39 mouse cellular contexts compared by ENCODE assay signal in the genomic region with DNA sequence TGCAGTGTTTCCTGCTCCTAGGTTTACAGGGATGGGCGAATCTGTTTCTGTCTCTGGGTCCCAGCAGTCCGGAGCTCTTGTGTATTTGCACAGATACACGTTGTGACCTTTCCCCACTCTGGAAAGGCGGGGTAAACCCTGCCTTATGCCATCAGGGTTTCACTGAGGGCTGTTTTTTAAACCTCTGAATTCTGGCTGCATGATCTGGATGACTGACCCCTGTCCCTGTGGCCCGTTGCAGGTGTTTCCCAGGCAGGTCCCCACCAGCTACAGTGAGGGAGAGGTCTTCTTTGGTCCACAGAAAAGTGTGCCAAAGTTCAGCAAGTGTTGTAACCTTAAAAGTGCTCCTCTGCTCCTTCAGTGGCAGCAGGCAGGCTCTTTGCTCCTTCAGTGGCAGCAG. TPM values are rescaled to one million over a fixed set of nuclear protein-coding genes. Genes with fewer than 3 reads are reported as not detected.
DNase-seq lines count a peak whose midpoint lies in the region; ATAC-seq and TF ChIP-seq lines count a peak whose summit lies in the region.
"Had no signal": no experiment of that assay in that cellular context is flagged by ENCODE, and none has a peak within 500 bp of the region (broad histone marks: within the 10 kb centered on the region; RNA-seq: fewer than 3 reads in every experiment).

No protein-coding gene starts in this region.

- H3K27ac ChIP-seq in liver, embryonic 14.5 days: no peak overlapping the region
- H3K27ac ChIP-seq in forebrain, embryonic 11.5 days (ENCODE audit: low read depth, low read length): no peak overlapping the region
- H3K27ac ChIP-seq: forebrain, embryonic 12.5 days; hindbrain, embryonic 10.5 days; hindbrain, embryonic 15.5 days; left cerebral cortex, adult 2 months; limb, embryonic 13.5 days; stomach, postnatal 0 days had no signal

- no peaks in the 10 kb centered on the region for H3K27me3 ChIP-seq in liver, embryonic 14.5 days (ENCODE audit: control insufficient read depth, insufficient read depth, low read length)
- H3K27me3 ChIP-seq in forebrain, embryonic 11.5 days (ENCODE audit: control insufficient read depth, insufficient read depth, low read length): no peaks in the 10 kb centered on the region
- H3K27me3 ChIP-seq: forebrain, embryonic 12.5 days; hindbrain, embryonic 15.5 days; limb, embryonic 13.5 days; Patski had no signal

- DNase-seq in heart, adult 11 months: peak; percentile 72
- DNase-seq in heart, adult 18-20 months: no peak
- peak; percentile 12 for DNase-seq in liver
- peak; percentile 1 to 14 (median 7) for DNase-seq in liver, embryonic 14.5 days (ENCODE audit: low read depth in 3 of 3, low spot score in 3 of 3)
- DNase-seq in forebrain, embryonic 11.5 days (ENCODE audit: low spot score): no peak
- DNase-seq in T-cell, adult 2 months (ENCODE audit: low spot score): no peak
- DNase-seq in kidney, adult 9 months: no peak
- DNase-seq: cerebellum, adult 11-12 months; cerebellum, postnatal 10 days; forebrain, postnatal 0 days; heart, postnatal 14 days; kidney, postnatal 14 days; lung, embryonic 14.5 days; lung, postnatal 14 days; right cerebral cortex, adult 18-20 months; spleen, adult 18-20 months; thymus, adult 18-20 months; thymus, postnatal 25 days had no signal

- H3K4me2 ChIP-seq in liver, embryonic 14.5 days (ENCODE audit: low read depth): no peak overlapping the region
- no peak overlapping the region for H3K4me2 ChIP-seq in forebrain, embryonic 11.5 days (ENCODE audit: low read depth, low read length, severe bottlenecking)
- H3K4me2 ChIP-seq: forebrain, embryonic 12.5 days; hindbrain, embryonic 15.5 days; limb, embryonic 13.5 days; lung, embryonic 14.5 days had no signal

- TF ChIP-seq CTCF in liver, embryonic 14.5 days (IDR thresholded peaks at IDR 0.05; ENCODE audit: low read depth): no peak

- H3K36me3 ChIP-seq in liver, embryonic 14.5 days (replicated peaks; ENCODE audit: control insufficient read depth, insufficient read depth, low read depth): peaks cover 20% of the 10 kb centered on the region
- peaks cover 7% of the 10 kb centered on the region; the same call in 1 of the 2 replicates for H3K36me3 ChIP-seq in forebrain, embryonic 11.5 days (ENCODE audit: control insufficient read depth, insufficient read depth, low read length)

- TF ChIP-seq EP300 in liver, embryonic 14.5 days (IDR thresholded peaks at IDR 0.05; ENCODE audit: low read depth): no peak

- peaks cover 0 to 13% of the 10 kb centered on the region in 2 experiments; a peak in 2 of 4 replicates for H3K4me1 ChIP-seq in liver, embryonic 14.5 days (replicated peaks; ENCODE audit: control insufficient read depth in 2 of 2, insufficient read depth in 2 of 2, low read length in 1 of 2)
- no peaks in the 10 kb centered on the region for H3K4me1 ChIP-seq in forebrain, embryonic 11.5 days (replicated peaks; ENCODE audit: control insufficient read depth, insufficient read depth, low read length)
- H3K4me1 ChIP-seq: forebrain, embryonic 12.5 days; hindbrain, embryonic 10.5 days; hindbrain, embryonic 15.5 days; limb, embryonic 13.5 days had no signal

- no peak overlapping the region for H3K4me3 ChIP-seq in liver, embryonic 14.5 days (ENCODE audit: insufficient read depth in 1 of 2, low read depth in 2 of 2, low read length in 2 of 2)
- no peak overlapping the region for H3K4me3 ChIP-seq in forebrain, embryonic 11.5 days (ENCODE audit: low read depth, low read length)
- H3K4me3 ChIP-seq: erythroblast, embryonic 14.5 days; forebrain, embryonic 12.5 days; hindbrain, embryonic 10.5 days; hindbrain, embryonic 15.5 days; left cerebral cortex, adult 2 months; limb, embryonic 13.5 days had no signal

- 61% methylated on average over 5 of the region's 5 CpGs for WGBS in liver, embryonic 14.5 days (ENCODE audit: insufficient replicate concordance)
- 80% methylated on average over 5 of the region's 5 CpGs for WGBS in forebrain, embryonic 11.5 days

- H3K9me3 ChIP-seq in liver, embryonic 14.5 days (ENCODE audit: control insufficient read depth, low read length): no peaks in the 10 kb centered on the region
- no peaks in the 10 kb centered on the region for H3K9me3 ChIP-seq in forebrain, embryonic 11.5 days (ENCODE audit: control insufficient read depth, low read length)
- H3K9me3 ChIP-seq: hindbrain, embryonic 15.5 days had no signal

- ATAC-seq in liver, embryonic 14.5 days (ENCODE audit: insufficient read depth): peak; percentile 15; the same call in 1 of the 2 replicates
- no peak for ATAC-seq in forebrain, embryonic 11.5 days (replicated peaks; ENCODE audit: low FRiP score)
- ATAC-seq: forebrain, postnatal 0 days; inflammation-experienced regulatory T-cells, adult 6 months; midbrain, embryonic 16.5 days; Patski had no signal

- no peak overlapping the region for H3K9ac ChIP-seq in liver, embryonic 14.5 days (replicated peaks)
- no peak overlapping the region for H3K9ac ChIP-seq in forebrain, embryonic 11.5 days (ENCODE audit: low read length)
- H3K9ac ChIP-seq: forebrain, embryonic 12.5 days; forebrain, postnatal 0 days; hindbrain, embryonic 15.5 days; limb, embryonic 13.5 days; lung, embryonic 14.5 days had no signal

RNA-seq across cellular contexts. Expression of a gene that starts 18.3 kb away (rescaled TPM):
- total RNA-seq in heart, adult 18-20 months (2021): not detected
- not detected in 2 replicates for polyA plus RNA-seq in liver, embryonic 14.5 days (2012; rRNA removed)
- polyA plus RNA-seq in liver, embryonic 14.5 days (2014; fragmentation: Nextera tagmentation; extraction: Ambion mirVana): not detected in 2 replicates
- polyA plus RNA-seq in forebrain, embryonic 11.5 days (2014; fragmentation: Nextera tagmentation; extraction: Ambion mirVana): not detected in 2 replicates
- total RNA-seq: adrenal gland, adult 18-20 months; forebrain, postnatal 0 days; gastrocnemius, adult 8-10 months; gastrocnemius, postnatal 4 days; heart, postnatal 14 days; layer of hippocampus, postnatal 10 days; left cerebral cortex, adult 2 months; left cerebral cortex, postnatal 36 days; MEL; neutrophil, adult 5-6 weeks had no signal
- polyA plus RNA-seq: cortical plate, adult 2 months; embryonic facial prominence, embryonic 14.5 days; erythroblast, embryonic 14.5 days; forebrain, embryonic 12.5 days; forebrain, postnatal 0 days; heart, embryonic 14.5 days; hindbrain, embryonic 10.5 days; hindbrain, embryonic 15.5 days; inflammation-experienced regulatory T-cells, adult 6 months; limb, embryonic 13.5 days; lung, embryonic 14.5 days; midbrain, embryonic 16.5 days; neural tube, embryonic 11.5 days; Patski; stomach, postnatal 0 days had no signal

Comparison
In these comparisons a context has a peak if more than half of its experiments do, and no peak if none do; other contexts are left out.
1. DNase-seq: peak in heart, adult 11 months (single experiment), liver (single experiment) and liver, embryonic 14.5 days (3 of 3); none in heart, adult 18-20 months (0 of 2), forebrain, embryonic 11.5 days (single experiment), T-cell, adult 2 months (single experiment) and kidney, adult 9 months (single experiment).